Mouse (Mus musculus): ENCODE results near the gene Phf12.
"Not testable (repeated sequence)": the region's sequence is repeated elsewhere in the genome, so short reads cannot be mapped to it uniquely, and the experiment has no call there.

Gene Phf12

DNA sequence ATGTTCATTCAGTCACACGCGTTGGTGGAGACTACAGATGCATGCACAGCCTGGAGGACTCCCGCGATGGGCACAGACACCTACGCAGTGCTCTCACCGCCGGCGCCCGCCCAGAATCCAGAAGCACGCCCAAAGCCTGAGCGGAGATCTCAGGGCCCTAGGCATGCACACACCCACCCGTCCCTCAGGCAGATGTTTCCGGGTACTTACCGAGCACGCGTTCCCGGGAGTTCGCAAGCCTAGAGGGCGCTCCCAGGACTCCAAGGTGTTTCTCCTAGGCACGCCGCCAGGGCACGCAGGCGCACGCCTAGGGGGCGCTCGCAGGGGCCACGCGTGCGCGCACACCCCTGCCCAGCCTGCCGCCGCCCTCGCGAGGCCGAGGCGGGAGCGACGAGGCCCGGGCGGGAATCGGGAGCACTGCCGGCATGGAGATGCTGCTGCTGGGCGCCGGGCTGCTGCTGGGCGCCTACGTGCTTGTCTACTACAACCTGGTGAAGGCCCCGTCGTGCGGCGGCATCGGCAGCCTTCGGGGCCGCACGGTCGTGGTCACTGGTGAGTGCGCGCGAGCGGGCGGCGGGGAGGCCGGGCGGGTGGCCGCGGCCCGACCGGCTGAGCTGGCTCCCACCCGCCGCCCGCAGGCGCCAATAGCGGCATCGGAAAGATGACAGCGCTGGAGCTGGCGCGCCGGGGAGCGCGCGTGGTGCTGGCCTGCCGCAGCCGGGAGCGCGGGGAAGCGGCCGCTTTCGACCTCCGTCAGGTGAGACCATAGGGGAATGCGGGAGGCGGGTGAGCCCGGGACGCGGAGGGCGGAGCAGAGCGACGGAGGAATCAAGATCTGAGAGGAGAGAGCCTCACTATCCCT lies 49.6 kb downstream of the Phf12 start, which contains the start of gene Dhrs13:
Gene Dhrs13, plus strand, starts transcription at position 334 of the 862 bp plus-strand sequence.
- DNase-seq (ENCODE audit: low read depth), result peak; percentile 94

DNA sequence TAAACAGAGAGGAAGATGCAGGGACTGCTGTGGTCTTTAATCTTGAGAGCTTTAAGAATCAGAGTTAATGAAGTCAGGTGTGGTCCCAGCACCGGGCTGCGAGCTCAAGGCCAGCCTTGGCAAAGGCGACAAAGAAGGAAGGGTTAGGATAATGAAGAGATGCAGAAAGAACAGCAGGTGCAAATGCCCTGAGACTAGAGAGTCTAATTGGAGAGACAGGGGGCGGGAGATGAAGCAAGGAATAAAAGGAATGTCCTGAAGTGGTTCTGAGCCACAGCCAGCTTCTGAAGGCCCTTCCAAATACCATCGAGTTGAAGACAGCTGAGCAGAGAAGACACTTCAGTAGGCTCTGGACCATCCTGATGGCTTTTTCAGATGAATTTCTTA lies 50.2 kb downstream of the Phf12 start:
- DNase-seq (ENCODE audit: low read depth), result no peak

DNA sequence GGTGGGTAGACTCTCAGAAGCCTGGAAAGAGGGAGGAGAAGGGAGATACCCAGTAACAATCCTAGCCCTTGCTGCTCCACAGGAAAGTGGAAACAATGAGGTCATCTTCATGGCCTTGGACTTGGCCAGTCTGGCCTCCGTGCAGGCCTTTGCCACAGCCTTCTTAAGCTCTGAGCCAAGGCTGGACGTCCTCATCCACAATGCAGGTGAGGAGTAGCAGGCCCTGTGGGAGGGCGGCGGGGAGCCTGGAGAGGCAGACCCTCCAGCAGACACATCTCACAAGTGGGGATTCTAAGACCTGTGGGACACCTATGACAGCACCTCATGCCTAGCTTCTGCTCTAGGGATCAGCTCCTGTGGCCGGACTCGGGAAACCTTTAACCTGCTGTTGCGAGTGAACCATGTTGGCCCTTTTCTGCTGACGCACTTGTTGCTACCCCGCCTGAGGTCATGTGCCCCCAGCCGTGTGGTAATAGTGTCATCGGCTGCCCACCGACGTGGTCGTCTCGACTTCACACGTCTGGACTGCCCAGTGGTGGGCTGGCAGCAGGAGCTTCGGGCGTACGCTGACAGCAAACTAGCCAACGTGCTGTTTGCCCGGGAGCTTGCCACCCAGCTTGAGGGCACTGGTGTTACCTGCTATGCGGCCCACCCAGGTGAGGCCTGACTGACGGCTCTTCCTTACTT lies 51.5 kb downstream of the Phf12 start:
- no peak for DNase-seq (ENCODE audit: low read depth)

DNA sequence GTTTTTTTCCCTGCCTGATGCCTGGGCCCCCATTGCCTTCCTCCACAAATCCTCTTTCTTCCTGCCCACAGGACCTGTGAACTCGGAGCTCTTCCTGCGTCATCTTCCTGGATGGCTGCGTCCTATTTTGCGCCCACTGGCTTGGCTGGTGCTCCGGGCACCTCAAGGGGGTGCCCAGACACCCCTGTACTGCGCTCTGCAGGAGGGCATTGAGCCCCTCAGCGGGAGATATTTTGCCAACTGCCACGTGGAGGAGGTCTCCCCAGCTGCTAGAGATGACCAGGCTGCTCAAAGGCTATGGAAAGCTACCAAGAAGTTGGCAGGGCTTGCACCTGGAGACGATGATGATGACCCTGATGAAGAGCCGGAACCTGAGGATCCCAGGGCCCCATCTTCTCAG lies 54.2 kb downstream of the Phf12 start:
- DNase-seq (ENCODE audit: low read depth), result no peak

DNA sequence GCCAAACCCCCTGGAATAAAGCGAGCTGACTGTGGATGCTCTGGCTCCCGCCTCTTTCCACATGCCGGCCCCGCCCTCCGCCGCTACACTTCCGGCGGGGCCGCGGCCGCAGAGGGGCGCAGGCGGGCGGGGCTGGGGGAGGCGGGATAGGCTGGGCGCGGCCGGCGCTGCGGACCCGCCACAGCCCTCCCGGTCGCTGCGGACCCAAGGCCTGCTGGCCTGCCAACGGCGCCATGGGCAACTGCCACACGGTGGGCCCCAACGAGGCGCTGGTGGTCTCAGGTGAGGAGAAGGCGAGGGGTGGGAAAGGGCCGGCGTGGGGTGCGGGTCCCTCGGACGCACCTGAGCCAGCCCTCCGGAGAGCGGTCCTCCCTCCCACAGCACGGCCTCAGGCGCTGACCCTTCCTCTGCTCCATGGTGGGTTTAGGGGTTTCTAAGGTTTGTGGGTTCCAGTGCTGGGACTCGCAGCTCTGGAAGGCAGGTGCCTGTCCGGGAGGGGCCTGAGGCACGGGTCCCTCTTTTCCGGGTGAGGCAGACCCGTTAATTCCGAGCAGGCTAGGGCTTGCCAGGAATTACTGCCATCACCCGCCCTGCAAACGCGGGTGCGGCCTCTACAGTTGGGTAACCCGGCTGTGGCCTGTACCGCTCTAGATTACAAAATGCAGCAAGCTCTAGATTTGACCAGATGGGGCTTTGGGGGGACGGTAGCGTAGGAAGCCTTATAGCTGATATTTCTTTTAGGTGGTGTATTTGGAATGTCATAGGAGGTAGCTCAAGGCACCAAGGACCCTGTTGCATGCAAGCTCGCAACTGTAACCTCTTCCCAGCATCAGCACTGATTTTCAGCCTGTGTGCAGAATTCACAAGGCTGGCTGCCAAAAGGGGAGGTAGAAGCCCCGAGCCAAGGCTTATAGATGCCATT lies 55.5 kb downstream of the Phf12 start, which contains the start of gene Flot2:
Gene Flot2, plus strand, starts transcription at position 101 of the 922 bp plus-strand sequence.
- no peak for DNase-seq (ENCODE audit: low read depth)

DNA sequence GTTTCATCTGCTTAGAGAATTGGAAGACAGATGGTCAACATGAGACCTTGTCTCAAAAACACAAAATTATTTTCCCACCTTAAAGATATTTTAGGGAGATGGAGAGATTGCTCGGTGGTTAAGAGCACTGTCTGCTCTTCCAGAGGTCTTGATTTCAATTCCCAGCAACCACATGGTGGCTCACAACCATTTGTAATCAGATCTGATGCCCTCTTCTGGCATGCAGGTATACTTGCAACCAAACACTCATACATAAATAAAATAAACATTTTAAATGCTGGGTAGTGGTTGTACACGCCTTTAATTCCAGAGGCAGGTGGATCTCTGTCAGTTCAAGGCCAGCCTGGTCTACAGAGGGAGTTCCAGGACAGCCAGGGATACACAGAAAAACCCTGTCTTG lies 58.3 kb downstream of the Phf12 start:
- DNase-seq (ENCODE audit: low read depth), result no peak

DNA sequence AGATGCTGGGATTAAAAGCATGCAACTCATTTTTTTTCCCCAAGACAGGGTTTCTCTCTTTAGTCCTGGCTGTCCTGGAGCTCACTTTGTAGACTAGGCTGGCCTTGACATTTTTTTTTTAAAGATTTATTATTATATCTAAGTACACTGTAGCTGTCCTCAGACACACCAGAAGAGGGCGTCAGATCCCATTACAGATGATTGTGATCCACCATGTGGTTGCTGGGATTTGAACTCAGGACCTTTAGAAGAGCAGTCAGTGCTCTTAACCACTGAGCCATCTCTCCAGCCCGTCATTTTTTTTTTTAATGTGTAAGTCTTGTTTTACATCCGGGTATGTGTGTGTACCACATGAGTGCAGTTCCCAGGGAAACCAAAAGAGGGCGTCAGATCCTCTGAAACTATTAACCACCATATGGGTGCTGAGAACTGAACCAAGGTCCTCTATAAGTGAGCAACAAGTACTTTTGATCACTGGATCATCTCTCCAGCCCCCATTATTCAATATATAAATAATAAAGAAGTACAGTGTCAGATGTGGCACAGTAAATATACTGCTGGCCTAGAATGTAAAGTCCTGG lies 59.8 kb downstream of the Phf12 start:
- not testable (repeated sequence) for DNase-seq (ENCODE audit: low read depth)

DNA sequence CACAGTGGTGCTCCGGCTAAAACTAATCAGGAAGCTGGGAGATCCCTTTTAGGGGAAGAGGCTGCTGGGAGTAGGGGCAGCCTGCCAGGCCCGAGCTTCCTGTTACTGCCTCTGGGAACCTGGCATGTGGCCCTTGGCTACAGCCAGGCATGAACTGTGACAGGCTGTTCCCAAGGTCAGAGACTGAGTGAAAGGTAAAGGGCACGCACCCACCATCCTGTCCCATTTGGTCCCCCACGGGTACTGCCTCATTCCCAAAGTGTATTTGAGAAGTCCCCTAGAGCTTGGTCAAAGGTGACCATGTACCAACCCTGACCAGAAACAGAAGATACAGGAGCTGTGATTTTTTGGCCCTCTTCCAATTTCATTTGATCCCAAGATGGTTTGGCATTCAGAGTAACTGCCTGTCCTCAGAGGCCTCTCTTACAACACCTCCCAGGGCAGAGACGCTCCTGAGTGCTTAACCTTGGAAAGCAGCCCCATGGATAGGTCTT lies 62.3 kb downstream of the Phf12 start:
- DNase-seq (ENCODE audit: low read depth), result no peak

DNA sequence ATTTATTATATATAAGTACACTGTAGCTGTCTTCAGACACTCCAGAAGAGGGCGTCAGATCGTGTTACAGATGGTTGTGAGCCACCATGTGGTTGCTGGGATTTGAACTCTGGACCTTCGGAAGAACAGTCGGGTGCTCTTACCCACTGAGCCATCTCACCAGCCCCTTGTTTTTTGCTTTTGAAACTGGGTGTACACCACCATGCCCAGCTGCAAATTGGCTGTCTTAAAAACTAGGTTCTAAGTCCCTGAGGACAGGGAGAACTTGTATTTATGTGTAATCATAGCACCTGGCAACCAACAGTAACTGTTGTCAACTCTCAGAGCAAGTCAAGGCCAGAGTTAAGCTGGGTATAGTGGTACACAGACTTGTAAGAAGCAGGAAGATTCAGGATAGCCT lies 66.1 kb downstream of the Phf12 start:
- not testable (repeated sequence) for DNase-seq (ENCODE audit: low read depth)

DNA sequence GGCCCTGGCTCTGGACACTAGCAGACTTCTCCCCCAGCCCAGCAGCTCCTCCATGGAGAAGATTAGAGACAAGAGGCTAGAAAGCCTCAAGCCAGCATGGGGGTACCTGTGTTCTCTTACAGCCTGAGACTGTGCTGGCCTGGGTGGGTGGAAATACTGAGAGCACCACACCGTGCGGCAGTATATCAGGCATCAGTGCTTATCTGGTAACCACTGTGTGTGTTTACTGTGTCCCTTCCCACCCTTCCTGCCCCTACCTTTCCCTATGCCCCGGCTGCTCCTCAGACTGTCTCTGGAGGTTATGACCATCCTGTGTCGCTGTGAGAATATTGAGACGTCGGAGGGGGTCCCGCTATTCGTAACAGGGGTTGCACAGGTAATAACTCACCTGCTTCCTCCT lies 70.5 kb downstream of the Phf12 start:
- DNase-seq (ENCODE audit: low read depth), result no peak

DNA sequence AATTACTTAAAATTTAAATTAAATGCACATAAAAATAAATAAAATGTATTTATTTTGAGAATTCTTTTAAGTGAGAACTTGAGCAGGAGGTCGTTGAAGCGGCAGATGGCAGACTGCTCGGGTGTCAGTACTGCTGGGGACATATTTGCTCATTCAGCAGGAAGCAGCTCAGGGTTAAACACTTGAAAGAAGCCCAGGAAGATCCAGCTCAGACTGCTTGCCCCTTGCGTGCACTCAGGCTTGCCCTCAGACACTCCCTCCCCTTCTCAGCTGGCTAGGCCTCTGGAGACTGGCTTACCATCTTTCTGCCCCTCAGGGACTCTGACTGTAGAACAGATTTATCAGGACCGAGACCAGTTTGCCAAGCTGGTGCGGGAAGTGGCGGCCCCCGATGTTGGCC lies 74.4 kb downstream of the Phf12 start:
- no peak for DNase-seq (ENCODE audit: low read depth)

DNA sequence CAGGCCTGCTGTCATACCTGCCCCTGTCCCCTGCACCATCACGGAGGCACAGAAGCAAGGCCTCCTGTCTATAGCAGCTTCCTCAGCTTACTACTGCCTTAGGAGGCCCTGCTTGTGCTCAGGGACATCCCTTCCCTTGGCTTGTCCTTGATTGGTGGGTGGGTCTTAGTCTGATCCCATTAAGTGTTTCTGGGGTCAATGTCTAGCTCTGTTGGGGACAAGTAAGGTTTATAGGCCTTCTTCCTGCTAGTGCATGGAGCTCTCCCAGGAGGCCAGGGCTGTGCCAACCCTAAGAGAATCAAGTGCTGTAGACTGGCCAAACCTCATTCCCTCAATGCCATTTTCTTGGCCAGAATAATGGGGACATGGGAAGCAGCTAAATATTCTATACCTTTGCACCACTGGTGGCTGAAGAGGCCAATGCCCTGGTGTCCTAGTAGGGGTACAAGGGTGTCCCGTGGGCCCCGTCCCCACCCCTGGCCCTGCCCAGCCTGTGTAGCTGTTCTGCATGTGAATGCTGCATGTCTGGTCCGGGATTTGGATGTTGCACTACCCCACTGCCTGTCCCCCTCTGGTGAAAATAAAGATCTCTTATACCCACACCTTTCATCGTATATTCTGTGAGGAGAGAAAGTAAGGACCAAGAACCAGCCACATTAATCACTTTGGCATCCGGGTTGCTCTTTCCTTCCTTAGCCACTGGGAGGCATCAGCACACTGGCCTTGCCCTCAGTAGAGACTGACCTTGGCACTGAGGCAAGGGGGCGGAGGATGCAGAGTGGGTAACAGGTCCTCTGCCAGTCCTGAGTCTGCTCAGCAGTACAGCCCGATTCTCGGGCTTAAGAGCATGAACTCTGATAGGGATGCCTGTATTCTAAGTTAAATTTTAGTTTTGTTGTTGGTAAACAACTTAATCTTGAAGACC lies 77.5 kb downstream of the Phf12 start:
- peak; percentile 55 for DNase-seq (ENCODE audit: low read depth)

DNA sequence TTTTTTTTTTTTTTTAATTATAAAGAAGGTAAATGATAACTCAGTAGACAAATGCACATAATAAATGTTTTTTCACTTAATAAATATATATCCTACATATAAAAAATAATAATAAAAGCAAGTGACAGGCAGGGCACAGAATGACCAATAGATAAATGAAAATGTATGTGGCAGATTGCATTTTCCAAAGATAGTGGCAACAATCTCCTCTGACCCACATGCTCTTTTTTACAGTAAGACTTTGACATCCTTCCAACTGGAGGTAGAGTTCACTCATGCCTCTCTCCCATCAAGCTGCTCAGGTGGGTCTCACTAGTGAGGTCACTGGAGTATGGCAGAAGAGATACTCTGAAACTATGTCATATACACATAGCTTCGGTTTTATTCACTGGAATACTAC lies 80.0 kb downstream of the Phf12 start:
- no peak for DNase-seq (ENCODE audit: low read depth)

DNA sequence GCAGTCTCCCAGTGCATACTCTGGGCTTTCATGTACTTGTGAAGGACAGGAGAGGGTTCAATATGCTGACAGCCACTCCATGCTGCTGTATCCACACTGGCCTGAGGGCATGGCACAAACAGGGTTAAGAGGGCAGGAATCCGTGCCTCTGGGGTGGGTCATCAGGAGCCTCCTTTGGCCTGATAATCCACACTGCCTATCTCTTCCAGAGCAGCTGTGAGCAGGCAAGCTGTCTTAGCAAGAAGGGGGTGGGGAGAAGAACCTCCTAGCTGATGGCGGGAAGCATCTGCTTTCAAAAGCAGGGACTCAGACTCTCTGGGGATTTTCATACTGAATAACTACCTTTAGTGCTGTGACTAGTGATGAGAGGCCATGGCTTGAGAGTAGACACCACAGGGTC lies 83.4 kb downstream of the Phf12 start:
- peak; percentile 16 for DNase-seq (ENCODE audit: low read depth)

DNA sequence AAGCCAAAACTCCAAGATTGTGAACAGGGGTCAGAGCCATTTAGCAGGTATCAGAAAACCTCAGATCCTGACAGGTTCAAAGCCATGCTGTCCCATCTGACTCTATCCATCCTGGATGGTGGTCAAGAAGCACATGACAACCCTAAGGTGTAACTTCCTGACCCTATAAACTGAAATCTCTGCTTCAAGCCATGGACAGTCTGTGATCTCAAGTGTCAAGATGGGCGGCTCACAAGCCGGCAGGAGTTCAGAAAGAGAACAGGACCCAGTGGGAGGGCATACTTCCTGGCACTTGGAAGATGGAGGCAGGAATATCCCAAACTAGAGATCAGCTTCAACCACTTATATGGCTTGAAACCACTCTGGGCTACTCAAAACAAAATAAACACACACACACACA lies 84.1 kb downstream of the Phf12 start:
- DNase-seq (ENCODE audit: low read depth), result no peak

DNA sequence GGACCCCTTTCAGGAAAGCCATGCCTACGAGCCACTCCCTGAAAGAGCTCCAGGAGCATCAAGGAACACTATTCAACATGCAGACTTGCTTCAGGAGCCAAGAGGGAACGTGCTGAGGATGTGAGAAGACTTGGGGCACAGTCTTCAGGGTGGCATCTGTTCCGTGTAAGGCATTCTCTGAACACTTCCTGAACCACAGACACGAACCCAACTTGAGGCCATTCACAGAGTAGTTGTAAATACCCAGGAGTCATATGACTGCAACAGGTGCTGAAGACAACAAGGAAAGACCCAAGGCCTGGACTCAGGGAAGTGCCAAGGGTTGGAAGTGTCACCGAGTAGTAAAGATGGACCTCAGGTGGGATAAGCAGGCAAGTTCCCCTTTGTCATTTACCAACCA lies 85.0 kb downstream of the Phf12 start:
- DNase-seq (ENCODE audit: low read depth), result no peak

DNA sequence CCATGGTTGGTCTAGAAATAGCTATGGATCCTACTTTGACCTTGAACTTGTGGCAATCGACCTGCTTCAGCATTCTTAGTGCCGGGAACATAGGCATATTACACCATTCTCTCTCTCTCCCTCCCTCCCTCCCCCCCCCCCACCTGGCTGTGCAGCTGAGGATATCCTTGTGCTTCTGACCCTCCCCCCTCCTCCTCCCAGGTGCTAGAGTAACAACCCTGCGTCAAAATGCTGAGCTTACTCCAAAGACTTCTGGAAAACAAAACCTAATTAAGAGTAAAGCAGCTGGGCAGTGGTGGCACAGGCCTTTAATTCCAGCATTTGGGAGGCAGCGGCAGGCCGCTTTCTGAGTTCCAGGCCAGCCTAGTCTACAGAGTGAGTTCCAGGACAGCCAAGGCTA lies 86.6 kb downstream of the Phf12 start:
- DNase-seq (ENCODE audit: low read depth), result no peak

DNA sequence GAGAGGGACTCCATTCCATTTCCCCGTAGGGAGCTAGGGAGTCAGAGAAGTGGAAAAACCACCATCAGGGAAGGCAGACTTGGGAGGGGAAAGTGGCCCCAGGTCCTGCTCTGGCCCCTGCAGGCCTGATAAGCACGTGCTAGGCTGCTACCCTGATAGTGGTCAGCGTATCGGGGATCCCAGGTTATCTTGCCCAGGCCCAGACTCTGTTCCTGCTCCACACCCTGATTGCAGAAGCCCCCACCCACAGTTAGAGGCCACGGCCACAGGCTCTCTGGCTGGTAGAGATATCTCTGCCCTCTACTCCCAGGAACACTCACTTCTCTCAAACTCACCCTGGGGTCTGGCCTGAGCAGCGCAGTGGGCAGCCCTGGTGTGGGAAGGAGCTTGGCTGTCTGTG lies 87.1 kb downstream of the Phf12 start:
- peak; percentile 30 for DNase-seq (ENCODE audit: low read depth)

DNA sequence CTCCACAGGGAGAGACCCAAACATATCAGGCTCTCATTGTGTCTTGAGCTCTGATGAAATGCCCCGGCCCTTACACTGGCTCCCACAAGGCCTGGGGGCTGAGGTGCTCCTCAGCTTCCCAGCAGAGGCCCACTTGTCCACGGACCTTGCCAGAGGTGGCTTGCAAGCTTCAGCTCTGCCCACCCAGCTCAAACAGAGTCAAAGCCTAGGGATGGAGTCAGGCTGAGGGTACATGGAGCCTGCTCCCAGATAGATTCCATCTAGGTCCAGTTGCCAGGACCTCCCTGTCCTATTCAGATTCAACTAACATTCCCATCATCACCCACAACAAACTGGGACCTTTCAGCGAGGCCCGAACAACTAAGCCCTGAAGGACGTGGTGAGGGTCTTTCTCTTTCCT lies 89.4 kb downstream of the Phf12 start:
- no peak for DNase-seq (ENCODE audit: low read depth)

DNA sequence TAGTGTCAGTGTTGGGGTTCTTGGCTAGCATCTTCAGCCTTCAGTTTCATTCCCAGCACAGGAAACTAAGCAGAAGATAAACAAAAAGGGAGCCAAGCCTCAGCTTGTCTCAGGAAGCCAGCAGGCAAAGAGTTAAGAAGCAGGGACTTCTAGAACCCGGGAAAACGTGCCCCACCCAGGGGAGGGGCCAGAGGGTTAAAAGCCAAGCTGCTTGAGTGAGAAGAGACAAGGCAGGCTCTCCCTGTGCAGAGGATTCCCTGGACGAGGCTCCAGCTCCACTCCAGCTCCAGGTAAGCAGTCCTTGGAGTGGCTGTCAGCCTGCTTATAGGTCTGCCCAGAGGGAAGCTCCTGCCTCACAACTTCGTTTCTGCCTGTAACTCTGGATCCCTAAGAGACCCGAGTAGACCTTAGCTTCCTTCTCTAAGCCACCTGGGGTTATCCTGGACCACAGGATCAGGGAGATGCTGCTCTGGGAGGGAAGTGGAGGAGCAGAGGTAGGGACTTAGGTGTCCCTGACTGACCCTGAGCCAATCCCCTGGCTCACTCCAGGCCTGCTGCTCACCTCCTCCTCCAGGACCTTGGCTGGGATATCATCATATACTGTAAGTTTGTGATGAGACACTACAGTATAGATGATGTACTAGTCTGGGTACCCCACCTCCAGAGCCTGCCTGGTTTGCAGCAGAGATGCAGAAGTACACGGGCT lies 90.0 kb downstream of the Phf12 start:
- DNase-seq (ENCODE audit: low read depth), result no peak

All from c-Kit-positive CD71-negative TER-119-negative erythroid progenitor cells, embryonic 14.5 days (primary cell).